Mouse (Mus musculus) subcutaneous adipose tissue, adult 2 months (tissue): ENCODE measurements around the gene Gm9040. TPM values are rescaled to one million over a fixed set of nuclear protein-coding genes. Genes with fewer than 3 reads are reported as not detected.

Source experiments
- polyA plus RNA-seq: library from polyadenylated mRNA; depleted of rRNA; stranded (reverse); fragments of >200 nt; gene quantifications from 2 replicates; pipeline ENCODE4 v1.2.3, GENCODE M21; 2012; ENCODE audit warnings: low replicate concordance; rRNA removed

Gm9040 gene
- polyA plus RNA-seq, result not detected in 2 replicates

DNA sequence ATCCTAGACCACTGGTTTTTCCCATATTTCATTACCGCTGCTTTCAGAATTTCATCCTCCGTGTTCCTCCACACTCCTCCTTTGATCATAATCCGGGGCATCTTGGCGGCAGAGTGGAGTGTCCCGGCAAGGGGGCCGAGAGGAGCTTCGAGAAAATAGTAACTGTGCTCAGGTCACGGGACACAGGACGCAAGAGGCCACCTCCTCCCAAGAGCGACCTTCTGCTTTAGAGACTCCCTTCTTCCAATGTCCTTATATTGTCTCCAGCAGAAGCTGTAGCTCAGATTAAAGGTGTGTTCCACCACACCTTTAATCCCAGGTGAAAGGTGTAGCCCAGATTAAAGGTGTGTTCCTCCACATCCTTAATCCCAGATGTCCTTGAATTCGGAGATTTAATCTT is at the start of gene Gm9040:
Gene Gm9040 (minus strand): TSS at position 101 of the 400 bp plus-strand sequence.

DNA sequence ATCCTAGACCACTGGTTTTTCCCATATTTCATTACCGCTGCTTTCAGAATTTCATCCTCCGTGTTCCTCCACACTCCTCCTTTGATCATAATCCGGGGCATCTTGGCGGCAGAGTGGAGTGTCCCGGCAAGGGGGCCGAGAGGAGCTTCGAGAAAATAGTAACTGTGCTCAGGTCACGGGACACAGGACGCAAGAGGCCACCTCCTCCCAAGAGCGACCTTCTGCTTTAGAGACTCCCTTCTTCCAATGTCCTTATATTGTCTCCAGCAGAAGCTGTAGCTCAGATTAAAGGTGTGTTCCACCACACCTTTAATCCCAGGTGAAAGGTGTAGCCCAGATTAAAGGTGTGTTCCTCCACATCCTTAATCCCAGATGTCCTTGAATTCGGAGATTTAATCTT is 27.2 kb upstream of the Gm9040 start, which contains the start of gene Gm9049:
Gene Gm9049 (minus strand): TSS at position 101 of the 400 bp plus-strand sequence.

DNA sequence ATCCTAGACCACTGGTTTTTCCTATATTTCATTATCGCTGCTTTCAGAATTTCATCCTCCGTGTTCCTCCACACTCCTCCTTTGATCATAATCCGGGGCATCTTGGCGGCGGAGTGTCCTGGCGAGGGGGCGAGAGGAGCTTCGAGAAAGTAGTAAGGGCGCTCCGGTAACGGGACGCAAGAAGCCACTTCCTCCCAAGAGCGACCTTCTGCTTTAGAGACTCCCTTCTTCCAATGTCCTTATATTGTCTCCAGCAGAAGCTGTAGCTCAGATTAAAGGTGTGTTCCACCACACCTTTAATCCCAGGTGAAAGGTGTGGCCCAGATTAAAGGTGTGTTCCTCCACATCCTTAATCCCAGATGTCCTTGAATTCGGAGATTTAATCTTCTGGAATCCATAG is 21.8 kb upstream of the Gm9040 start, which contains the start of gene Gm9048:
Gene Gm9048 (minus strand): TSS at position 101 of the 400 bp plus-strand sequence.

GRCm38 (mm10) chr10:118343155-118343554 is 16.4 kb upstream of the Gm9040 start, which contains the start of gene Gm9046:
Gene Gm9046, minus strand, starts transcription at chr10:118343255.

GRCm38 (mm10) chr10:118337731-118338130 is 11.0 kb upstream of the Gm9040 start, which contains the start of gene Gm9045:
Gene Gm9045, minus strand, starts transcription at chr10:118337831.

DNA sequence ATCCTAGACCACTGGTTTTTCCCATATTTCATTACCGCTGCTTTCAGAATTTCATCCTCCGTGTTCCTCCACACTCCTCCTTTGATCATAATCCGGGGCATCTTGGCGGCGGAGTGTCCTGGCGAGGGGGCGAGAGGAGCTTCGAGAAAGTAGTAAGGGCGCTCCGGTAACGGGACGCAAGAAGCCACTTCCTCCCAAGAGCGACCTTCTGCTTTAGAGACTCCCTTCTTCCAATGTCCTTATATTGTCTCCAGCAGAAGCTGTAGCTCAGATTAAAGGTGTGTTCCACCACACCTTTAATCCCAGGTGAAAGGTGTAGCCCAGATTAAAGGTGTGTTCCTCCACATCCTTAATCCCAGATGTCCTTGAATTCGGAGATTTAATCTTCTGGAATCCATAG is 5.5 kb upstream of the Gm9040 start, which contains the start of gene Gm9044:
Gene Gm9044 (minus strand): TSS at position 101 of the 400 bp plus-strand sequence.

GRCm38 (mm10) chr10:118294938-118295337 is 31.8 kb downstream of the Gm9040 start, which contains the start of gene Iltifb:
Gene Iltifb, minus strand, starts transcription at chr10:118295038.

Other genes with a start within 250 kb of the Gm9040 start
- 2.9 and 5.8 TPM in 2 replicates for gene Mdm1, start 185.2 kb downstream of the Gm9040 start, polyA plus RNA-seq
- gene Il22, start 122.0 kb downstream of the Gm9040 start, polyA plus RNA-seq, result not detected in 2 replicates
- not detected in 2 replicates for gene Gm32717, start 86.2 kb downstream of the Gm9040 start, polyA plus RNA-seq
- not detected in 2 replicates for gene Gm32802, start 68.3 kb downstream of the Gm9040 start, polyA plus RNA-seq
- gene Iltifb, start 31.9 kb downstream of the Gm9040 start, polyA plus RNA-seq, result not detected in 2 replicates
- gene Gm9044, start 5.4 kb upstream of the Gm9040 start, polyA plus RNA-seq, result not detected in 2 replicates
- 0.06 TPM in 2 replicates for gene Gm9045, start 10.9 kb upstream of the Gm9040 start, polyA plus RNA-seq
- gene Gm9046, start 16.3 kb upstream of the Gm9040 start, polyA plus RNA-seq, result not detected in 2 replicates
- 0.06 TPM in 1 of 2 replicates, not detected in the other for gene Gm9048, start 21.7 kb upstream of the Gm9040 start, polyA plus RNA-seq
- gene Gm9049, start 27.1 kb upstream of the Gm9040 start, polyA plus RNA-seq, result 0.06 TPM in 2 replicates
- 0.58 TPM in 1 of 2 replicates, not detected in the other for gene Ifng, start 114.1 kb upstream of the Gm9040 start, polyA plus RNA-seq